Mouse (Mus musculus) erythroblast, embryonic 14.5 days (primary cell): ENCODE data around the gene Timm9. TPM values are rescaled to one million over a fixed set of nuclear protein-coding genes. Genes with fewer than 3 reads are reported as not detected.
"Not testable (repeated sequence)": the region's sequence is repeated elsewhere in the genome, so short reads cannot be mapped to it uniquely, and the experiment has no call there.

ENCODE experiments used
- H3K27me3 ChIP-seq: 2 replicates; pipeline ENCODE4 v1.6.1; 2012; ENCODE audit warnings: inconsistent platforms; ENCODE audit not compliant: control insufficient read depth
- H3K36me3 ChIP-seq: 2 replicates; pipeline ENCODE4 v1.6.1; 2012; ENCODE audit warnings: mild to moderate bottlenecking, inconsistent platforms; ENCODE audit not compliant: control insufficient read depth
- H3K4me1 ChIP-seq: 2 replicates; pipeline ENCODE4 v1.6.1; 2012; ENCODE audit warnings: inconsistent platforms; ENCODE audit not compliant: control insufficient read depth
- H3K4me3 ChIP-seq: replicated peaks from 2 replicates; pipeline ENCODE3; 2012; ENCODE audit warnings: moderate library complexity, mild to moderate bottlenecking, inconsistent platforms
- H3K9me3 ChIP-seq: 2 replicates; pipeline ENCODE4 v1.6.1; 2012; ENCODE audit warnings: low read length, inconsistent platforms, mixed read lengths; ENCODE audit not compliant: control insufficient read depth
- GATA1 ChIP-seq: IDR thresholded peaks from 2 replicates; pipeline ENCODE4 v1.6.1; 2012; ENCODE audit warnings: low read length, inconsistent platforms, mixed read lengths
- TAL1 ChIP-seq: IDR thresholded peaks from 3 replicates; pipeline ENCODE4 v1.6.1; 2012; ENCODE audit warnings: low read length, inconsistent platforms, mixed read lengths
- polyA plus RNA-seq: library from polyadenylated mRNA; stranded (reverse); fragments of >175 nt; gene quantifications from 2 replicates; pipeline ENCODE4 v1.2.3, GENCODE M21; 2012

The Timm9 gene
- polyA plus RNA-seq, 1 experiment = 0.45 TPM

- no peak overlapping the region for H3K4me3 ChIP-seq
- peaks cover 12% of the 10 kb centered on the region for H3K4me1 ChIP-seq
- TF ChIP-seq GATA1 (no peak), TAL1 (no peak)
- no peaks in the 10 kb centered on the region for H3K36me3 ChIP-seq
- H3K9me3 ChIP-seq = no peaks in the 10 kb centered on the region
- peaks cover 15% of the 10 kb centered on the region for H3K27me3 ChIP-seq
These were observed 22.7 kb downstream of the Timm9 start for GRCm38 (mm10) chr12:71113675-71114288.

GRCm38 (mm10) chr12:71113074-71113473, 23.4 kb downstream of the Timm9 start:
- Histone ChIP-seq H3K4me3 (no peak overlapping the region), H3K36me3 (no peaks in the 10 kb centered on the region), H3K27me3 (peaks cover 15% of the 10 kb centered on the region), H3K9me3 (no peaks in the 10 kb centered on the region), H3K4me1 (peaks cover 12% of the 10 kb centered on the region)
- TF ChIP-seq GATA1 (no peak), TAL1 (no peak)

GRCm38 (mm10) chr12:71111331-71111730, 25.2 kb downstream of the Timm9 start, which contains the start of gene Tomm20l:
TSS of gene Tomm20l (plus strand) at chr12:71111428.
- Histone ChIP-seq H3K4me3 (no peak within 1 kb of the TSS), H3K9me3 (no peaks in the 10 kb centered on the region), H3K27me3 (peaks cover 15% of the 10 kb centered on the region), H3K36me3 (no peaks in the 10 kb centered on the region), H3K4me1 (peaks cover 12% of the 10 kb centered on the region)
- TF ChIP-seq GATA1 (no peak), TAL1 (no peak)

- Histone ChIP-seq H3K36me3 (no peaks in the 10 kb centered on the region), H3K27me3 (peaks cover 11% of the 10 kb centered on the region), H3K4me3 (no peak overlapping the region), H3K4me1 (peaks cover 3% of the 10 kb centered on the region; the same call in 1 of the 2 replicates), H3K9me3 (no peaks in the 10 kb centered on the region)
- no peak for TF ChIP-seq GATA1
- TF ChIP-seq TAL1 = no peak
These were observed 29.2 kb downstream of the Timm9 start for GRCm38 (mm10) chr12:71107216-71107771.

- H3K9me3 ChIP-seq, H3K4me1 ChIP-seq, H3K27me3 ChIP-seq, H3K36me3 ChIP-seq, H3K4me3 ChIP-seq: not testable (repeated sequence)
These were observed 32.2 kb downstream of the Timm9 start for GRCm38 (mm10) chr12:71104275-71104674.

- Histone ChIP-seq H3K4me3 (no peak overlapping the region), H3K9me3 (no peaks in the 10 kb centered on the region), H3K4me1 (no peaks in the 10 kb centered on the region), H3K27me3 (no peaks in the 10 kb centered on the region), H3K36me3 (peaks cover 37% of the 10 kb centered on the region)
- TF ChIP-seq TAL1 = no peak
- no peak for TF ChIP-seq GATA1
These were observed 50.2 kb downstream of the Timm9 start for GRCm38 (mm10) chr12:71086331-71086730.

Other genes with a start within 250 kb of the Timm9 start
- 0.52 and 0.84 TPM in 2 replicates for gene Actr10, start 198.8 kb downstream of the Timm9 start, polyA plus RNA-seq
- 1.9 and 2.3 TPM in 2 replicates for gene Psma3, start 162.1 kb downstream of the Timm9 start, polyA plus RNA-seq
- 0.94 and 1.4 TPM in 2 replicates for gene Arid4a, start 120.7 kb downstream of the Timm9 start, polyA plus RNA-seq
- not detected in 2 replicates for gene Tomm20l, start 25.3 kb downstream of the Timm9 start, polyA plus RNA-seq
- gene 2700049A03Rik, start 164 bp upstream of the Timm9 start, polyA plus RNA-seq = 0.06 and 0.10 TPM in 2 replicates
- 0.01 TPM in 1 of 2 replicates, not detected in the other for gene Dact1, start 173.2 kb upstream of the Timm9 start, polyA plus RNA-seq